Mouse (Mus musculus): ENCODE measurements around the gene Chchd6. TPM values are rescaled to one million over a fixed set of nuclear protein-coding genes. Genes with fewer than 3 reads are reported as not detected.

Gene Chchd6
- polyA plus RNA-seq, 1 experiment = 158 TPM

- DNase-seq (ENCODE audit: low read depth) = no peak
Measured at GRCm38 (mm10) chr6:89404964-89405363, 190.5 kb downstream of the Chchd6 start.

GRCm38 (mm10) chr6:89403257-89404225, 191.9 kb downstream of the Chchd6 start:
- no peak for DNase-seq (ENCODE audit: low read depth)

- DNase-seq (ENCODE audit: low read depth) = no peak
Measured at GRCm38 (mm10) chr6:89402406-89402805, 193.0 kb downstream of the Chchd6 start.

- no peak for DNase-seq (ENCODE audit: low read depth)
Measured at GRCm38 (mm10) chr6:89399564-89399963, 195.9 kb downstream of the Chchd6 start.

GRCm38 (mm10) chr6:89397919-89398318, 197.5 kb downstream of the Chchd6 start:
- DNase-seq (ENCODE audit: low read depth) = no peak

- no peak for DNase-seq (ENCODE audit: low read depth)
Measured at GRCm38 (mm10) chr6:89393820-89394219, 201.6 kb downstream of the Chchd6 start.

- DNase-seq (ENCODE audit: low read depth) = no peak
Measured at GRCm38 (mm10) chr6:89392213-89392612, 203.2 kb downstream of the Chchd6 start.

GRCm38 (mm10) chr6:89389771-89390170, 205.7 kb downstream of the Chchd6 start:
- DNase-seq (ENCODE audit: low read depth) = no peak

GRCm38 (mm10) chr6:89386956-89387355, 208.5 kb downstream of the Chchd6 start:
- DNase-seq (ENCODE audit: low read depth) = no peak

- DNase-seq (ENCODE audit: low read depth) = no peak
Measured at GRCm38 (mm10) chr6:89384699-89385098, 210.8 kb downstream of the Chchd6 start.

GRCm38 (mm10) chr6:89381851-89382250, 213.6 kb downstream of the Chchd6 start:
- no peak for DNase-seq (ENCODE audit: low read depth)

GRCm38 (mm10) chr6:89381172-89381571, 214.3 kb downstream of the Chchd6 start:
- no peak for DNase-seq (ENCODE audit: low read depth)

- DNase-seq (ENCODE audit: low read depth) = no peak
Measured at GRCm38 (mm10) chr6:89380751-89381150, 214.7 kb downstream of the Chchd6 start.

GRCm38 (mm10) chr6:89378264-89378663, 217.2 kb downstream of the Chchd6 start:
- no peak for DNase-seq (ENCODE audit: low read depth)

GRCm38 (mm10) chr6:89368812-89369211, 226.6 kb downstream of the Chchd6 start:
- DNase-seq (ENCODE audit: low read depth) = no peak

- DNase-seq (ENCODE audit: low read depth) = no peak
Measured at GRCm38 (mm10) chr6:89364342-89364741, 231.1 kb downstream of the Chchd6 start.

GRCm38 (mm10) chr6:89363107-89363451, 232.4 kb downstream of the Chchd6 start:
- no peak for DNase-seq (ENCODE audit: low read depth)

- DNase-seq (ENCODE audit: low read depth) = no peak
Measured at GRCm38 (mm10) chr6:89362281-89363106, 233.0 kb downstream of the Chchd6 start, which contains the start of gene Plxna1. TSS of gene Plxna1 (minus strand) at chr6:89362620.

GRCm38 (mm10) chr6:89361418-89362280, 233.8 kb downstream of the Chchd6 start:
- no peak for DNase-seq (ENCODE audit: low read depth)

- DNase-seq (ENCODE audit: low read depth) = no peak
Measured at GRCm38 (mm10) chr6:89360709-89361417, 234.6 kb downstream of the Chchd6 start.

All from gonadal fat pad, adult 2 months (tissue).